Mouse (Mus musculus): ENCODE measurements at regions not wholly inside any gene's neighbourhood (a gene's known extent, or its start where the extent isn't known, plus 50 kb on each side); places are given as distances from the start of the nearest gene placed in this dataset.

DNA sequence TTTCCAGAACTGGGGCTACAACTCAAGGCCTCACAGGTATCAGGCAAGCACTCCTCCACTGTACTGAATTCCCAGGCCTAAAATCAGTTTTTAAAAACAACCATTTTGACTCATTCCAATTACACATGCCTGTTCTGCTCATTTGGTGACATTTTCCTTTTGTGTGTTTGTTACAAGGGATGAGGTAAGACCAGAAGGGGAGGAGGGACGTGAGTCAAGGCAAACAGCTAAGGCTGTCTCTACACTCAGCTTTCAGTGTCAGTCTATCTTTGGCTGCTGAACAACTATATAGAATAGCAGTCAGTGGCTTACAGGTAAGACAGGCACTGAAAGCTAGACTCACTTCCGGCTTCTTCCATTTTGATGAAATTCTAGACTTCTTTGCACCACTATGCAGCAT lies 289.3 kb upstream of the Pkdcc start:
- H3K4me3 ChIP-seq (ENCODE audit: low read depth, low read length) = no peak overlapping the region
- no peaks in the 10 kb centered on the region for H3K27me3 ChIP-seq (ENCODE audit: insufficient read depth, low read length)
- peaks cover 11% of the 10 kb centered on the region for H3K9me3 ChIP-seq (replicated peaks)
- TF ChIP-seq TAL1 (conservative IDR thresholded peaks at IDR 0.05; ENCODE audit: low read depth, low read length) = no peak
- no peak for TF ChIP-seq GATA1 (IDR thresholded peaks at IDR 0.05; ENCODE audit: borderline replicate concordance, low read length)
- TF ChIP-seq CTCF (IDR thresholded peaks at IDR 0.05; ENCODE audit: low read depth, low read length) = no peak
- no peak for TF ChIP-seq GATA2 (IDR thresholded peaks at IDR 0.05; ENCODE audit: borderline replicate concordance, low read depth, low read length)
- TF ChIP-seq POLR2AphosphoS5 (IDR thresholded peaks at IDR 0.05; ENCODE audit: insufficient replicate concordance, low read depth, low read length) = no peak
- ATAC-seq (ENCODE audit: extremely low read depth, insufficient number of reproducible peaks, low FRiP score, poor library complexity, severe bottlenecking) (no peak), DNase-seq (ENCODE audit: low spot score) (no peak)
- H3K36me3 ChIP-seq (replicated peaks) = no peaks in the 10 kb centered on the region
- no peaks in the 10 kb centered on the region for H3K4me1 ChIP-seq (ENCODE audit: insufficient read depth, low read depth, low read length)

DNA sequence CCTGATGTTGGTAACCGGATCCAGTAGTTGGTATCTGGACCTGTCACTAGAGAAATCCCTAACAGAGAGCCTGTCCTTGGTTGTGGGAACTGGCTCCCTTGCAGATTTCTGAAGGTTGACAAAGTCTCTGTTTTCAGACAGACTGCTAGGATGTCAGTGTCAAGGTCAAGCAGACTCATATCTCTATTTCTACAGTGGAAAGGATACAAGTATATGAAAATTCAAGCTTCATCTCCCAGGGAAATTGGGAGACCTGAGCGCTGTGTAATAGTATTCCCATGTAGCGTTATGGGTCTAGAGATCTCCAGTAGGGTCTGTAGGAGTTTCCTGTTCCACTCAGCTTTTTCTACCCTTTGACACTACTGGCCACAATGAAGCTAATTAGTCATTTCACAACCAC lies 287.4 kb upstream of the Pkdcc start:
- peaks cover 11% of the 10 kb centered on the region for H3K9me3 ChIP-seq (replicated peaks)
- ATAC-seq (ENCODE audit: extremely low read depth, insufficient number of reproducible peaks, low FRiP score, poor library complexity, severe bottlenecking) = no peak
- H3K36me3 ChIP-seq (replicated peaks) = no peaks in the 10 kb centered on the region
- H3K4me1 ChIP-seq (ENCODE audit: insufficient read depth, low read depth, low read length) = no peaks in the 10 kb centered on the region
- TF ChIP-seq TAL1 (conservative IDR thresholded peaks at IDR 0.05; ENCODE audit: low read depth, low read length) = no peak
- no peak for TF ChIP-seq POLR2AphosphoS5 (IDR thresholded peaks at IDR 0.05; ENCODE audit: insufficient replicate concordance, low read depth, low read length)
- no peak for TF ChIP-seq GATA1 (IDR thresholded peaks at IDR 0.05; ENCODE audit: borderline replicate concordance, low read length)
- no peak for TF ChIP-seq CTCF (IDR thresholded peaks at IDR 0.05; ENCODE audit: low read depth, low read length)
- TF ChIP-seq GATA2 (IDR thresholded peaks at IDR 0.05; ENCODE audit: borderline replicate concordance, low read depth, low read length) = no peak
- H3K27me3 ChIP-seq (ENCODE audit: insufficient read depth, low read length) = no peaks in the 10 kb centered on the region
- no peak for DNase-seq (ENCODE audit: low spot score)
- no peak overlapping the region for H3K4me3 ChIP-seq (ENCODE audit: low read depth, low read length)

DNA sequence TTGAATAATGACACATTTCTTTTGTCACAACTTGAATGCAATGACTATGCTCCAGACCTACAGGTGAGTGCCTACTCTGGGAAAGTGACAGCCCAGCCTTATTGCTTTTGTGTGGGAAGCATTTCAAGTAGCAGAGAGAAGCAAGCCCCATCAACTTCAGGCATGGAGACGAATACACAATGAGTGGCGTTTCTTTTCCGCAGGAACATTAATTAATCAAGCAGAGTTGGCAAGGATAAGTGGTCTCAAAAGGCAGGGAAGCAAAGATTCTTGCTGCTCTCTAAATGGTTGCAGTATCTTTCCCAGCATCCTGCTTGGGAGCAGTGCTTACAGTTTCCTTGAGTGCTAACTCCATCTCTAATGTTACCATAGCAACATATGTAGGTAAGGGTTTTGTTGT lies 285.6 kb upstream of the Pkdcc start:
- no peak for ATAC-seq (ENCODE audit: extremely low read depth, insufficient number of reproducible peaks, low FRiP score, poor library complexity, severe bottlenecking)
- H3K4me3 ChIP-seq (ENCODE audit: low read depth, low read length) = no peak overlapping the region
- no peaks in the 10 kb centered on the region for H3K36me3 ChIP-seq (replicated peaks)
- TF ChIP-seq TAL1 (conservative IDR thresholded peaks at IDR 0.05; ENCODE audit: low read depth, low read length) = no peak
- no peak for TF ChIP-seq GATA2 (IDR thresholded peaks at IDR 0.05; ENCODE audit: borderline replicate concordance, low read depth, low read length)
- TF ChIP-seq POLR2AphosphoS5 (IDR thresholded peaks at IDR 0.05; ENCODE audit: insufficient replicate concordance, low read depth, low read length) = no peak
- no peak for TF ChIP-seq GATA1 (IDR thresholded peaks at IDR 0.05; ENCODE audit: borderline replicate concordance, low read length)
- TF ChIP-seq CTCF (IDR thresholded peaks at IDR 0.05; ENCODE audit: low read depth, low read length) = no peak
- no peaks in the 10 kb centered on the region for H3K4me1 ChIP-seq (ENCODE audit: insufficient read depth, low read depth, low read length)
- H3K9me3 ChIP-seq (replicated peaks) = peaks cover 18% of the 10 kb centered on the region
- DNase-seq (ENCODE audit: low spot score) = no peak
- no peaks in the 10 kb centered on the region for H3K27me3 ChIP-seq (ENCODE audit: insufficient read depth, low read length)

DNA sequence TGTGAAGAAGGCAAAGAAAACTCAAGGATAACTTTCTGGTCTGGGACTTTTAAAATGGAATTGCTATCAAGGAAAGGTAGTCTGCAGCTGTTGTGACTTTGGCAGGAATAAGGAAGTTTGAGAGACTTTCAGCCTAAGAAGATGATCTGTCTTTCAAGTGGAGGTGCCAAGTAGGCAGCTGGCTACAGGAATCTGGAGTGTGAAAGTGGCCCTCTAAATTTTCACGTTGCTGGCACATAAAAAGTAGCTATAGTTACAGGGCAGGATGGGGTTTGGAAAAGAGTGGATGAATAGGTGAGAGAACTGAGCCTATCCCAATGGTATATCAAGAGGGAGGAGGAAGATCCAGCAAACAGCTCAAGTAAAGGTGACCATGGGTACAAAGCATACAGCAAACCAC lies 284.4 kb upstream of the Pkdcc start:
- H3K27me3 ChIP-seq (ENCODE audit: insufficient read depth, low read length) = no peaks in the 10 kb centered on the region
- H3K36me3 ChIP-seq (replicated peaks) = no peaks in the 10 kb centered on the region
- H3K9me3 ChIP-seq (replicated peaks) = peaks cover 18% of the 10 kb centered on the region
- DNase-seq (ENCODE audit: low spot score) (no peak), ATAC-seq (ENCODE audit: extremely low read depth, insufficient number of reproducible peaks, low FRiP score, poor library complexity, severe bottlenecking) (no peak)
- TF ChIP-seq GATA1 (IDR thresholded peaks at IDR 0.05; ENCODE audit: borderline replicate concordance, low read length) (no peak), CTCF (IDR thresholded peaks at IDR 0.05; ENCODE audit: low read depth, low read length) (no peak), TAL1 (conservative IDR thresholded peaks at IDR 0.05; ENCODE audit: low read depth, low read length) (no peak), GATA2 (IDR thresholded peaks at IDR 0.05; ENCODE audit: borderline replicate concordance, low read depth, low read length) (no peak), POLR2AphosphoS5 (IDR thresholded peaks at IDR 0.05; ENCODE audit: insufficient replicate concordance, low read depth, low read length) (no peak)
- H3K4me1 ChIP-seq (ENCODE audit: insufficient read depth, low read depth, low read length) = no peaks in the 10 kb centered on the region
- no peak overlapping the region for H3K4me3 ChIP-seq (ENCODE audit: low read depth, low read length)

DNA sequence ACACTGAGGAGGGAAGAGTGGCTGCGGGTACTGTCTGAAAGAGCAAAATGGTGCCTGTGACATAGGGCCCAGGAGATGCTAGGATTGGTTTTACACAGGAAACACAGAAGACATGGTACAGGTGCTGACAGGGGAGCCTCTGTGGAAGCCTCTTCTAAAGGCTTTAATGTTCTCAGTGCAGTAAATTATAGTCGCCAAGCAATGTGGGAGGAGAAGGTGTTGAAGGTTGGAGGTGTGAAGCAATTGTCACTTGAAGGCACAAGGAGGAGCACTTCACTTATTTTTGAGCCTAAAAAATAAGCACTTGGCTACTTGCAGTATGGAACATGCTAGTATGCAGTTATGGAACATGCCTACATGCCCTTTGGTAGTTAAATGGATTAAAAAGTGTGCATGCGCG lies 283.6 kb upstream of the Pkdcc start:
- no peak for ATAC-seq (ENCODE audit: extremely low read depth, insufficient number of reproducible peaks, low FRiP score, poor library complexity, severe bottlenecking)
- H3K9me3 ChIP-seq (replicated peaks) = peaks cover 18% of the 10 kb centered on the region

DNA sequence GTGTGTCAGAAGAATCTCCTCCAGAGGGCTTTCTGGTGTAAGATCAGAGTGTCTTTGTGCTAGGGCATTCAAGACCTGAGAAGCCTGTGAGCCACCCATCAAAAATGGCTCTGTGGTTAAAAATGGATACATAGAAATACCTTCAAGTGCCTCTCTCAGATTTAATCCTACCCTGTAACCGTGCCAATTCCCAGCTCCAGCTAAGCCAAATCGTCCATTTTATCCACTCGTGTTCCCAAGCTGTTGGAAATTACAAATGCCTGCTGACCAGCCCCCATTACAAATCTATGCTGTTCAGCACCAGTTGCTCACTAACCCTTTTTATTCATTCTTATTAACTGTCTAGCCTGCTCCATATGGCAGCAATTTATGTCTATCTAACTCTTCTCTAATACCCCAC lies 278.3 kb upstream of the Pkdcc start:
- no peaks in the 10 kb centered on the region for H3K4me1 ChIP-seq (ENCODE audit: insufficient read depth, low read depth, low read length)
- ATAC-seq (ENCODE audit: extremely low read depth, insufficient number of reproducible peaks, low FRiP score, poor library complexity, severe bottlenecking) (no peak), DNase-seq (ENCODE audit: low spot score) (no peak)
- peaks cover 18% of the 10 kb centered on the region for H3K9me3 ChIP-seq (replicated peaks)
- H3K36me3 ChIP-seq (replicated peaks) = no peaks in the 10 kb centered on the region
- no peak overlapping the region for H3K4me3 ChIP-seq (ENCODE audit: low read depth, low read length)
- TF ChIP-seq CTCF (IDR thresholded peaks at IDR 0.05; ENCODE audit: low read depth, low read length) (no peak), GATA1 (IDR thresholded peaks at IDR 0.05; ENCODE audit: borderline replicate concordance, low read length) (no peak), TAL1 (conservative IDR thresholded peaks at IDR 0.05; ENCODE audit: low read depth, low read length) (no peak), GATA2 (IDR thresholded peaks at IDR 0.05; ENCODE audit: borderline replicate concordance, low read depth, low read length) (no peak), POLR2AphosphoS5 (IDR thresholded peaks at IDR 0.05; ENCODE audit: insufficient replicate concordance, low read depth, low read length) (no peak)
- no peaks in the 10 kb centered on the region for H3K27me3 ChIP-seq (ENCODE audit: insufficient read depth, low read length)

More for the DNA sequence above, 283.6 kb upstream of the Pkdcc start:
- Histone ChIP-seq H3K27me3 (ENCODE audit: insufficient read depth, low read length) (no peaks in the 10 kb centered on the region), H3K4me3 (ENCODE audit: low read depth, low read length) (no peak overlapping the region), H3K36me3 (replicated peaks) (no peaks in the 10 kb centered on the region), H3K4me1 (ENCODE audit: insufficient read depth, low read depth, low read length) (no peaks in the 10 kb centered on the region)
- TF ChIP-seq TAL1 (conservative IDR thresholded peaks at IDR 0.05; ENCODE audit: low read depth, low read length) (no peak), GATA2 (IDR thresholded peaks at IDR 0.05; ENCODE audit: borderline replicate concordance, low read depth, low read length) (no peak), POLR2AphosphoS5 (IDR thresholded peaks at IDR 0.05; ENCODE audit: insufficient replicate concordance, low read depth, low read length) (no peak), CTCF (IDR thresholded peaks at IDR 0.05; ENCODE audit: low read depth, low read length) (no peak), GATA1 (IDR thresholded peaks at IDR 0.05; ENCODE audit: borderline replicate concordance, low read length) (no peak)
- no peak for DNase-seq (ENCODE audit: low spot score)
